In the genomic region with DNA sequence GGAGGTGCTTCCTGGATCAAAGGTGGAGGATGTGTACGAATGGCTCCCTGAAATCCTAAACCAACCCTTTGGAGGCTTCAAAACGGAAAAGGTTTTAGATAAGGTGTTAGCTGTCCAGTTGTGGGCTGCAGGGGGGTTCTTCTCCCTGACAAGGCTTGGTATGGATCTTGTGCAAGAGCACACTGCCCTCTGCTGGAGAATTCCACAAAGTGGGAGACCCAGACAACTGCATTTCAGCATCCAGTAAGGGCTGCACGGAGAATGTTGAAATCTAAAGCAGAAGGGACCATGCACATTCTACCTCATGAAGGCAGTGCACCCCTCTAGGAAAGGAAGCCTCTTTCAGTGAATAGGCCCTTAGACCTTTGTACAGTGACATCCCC, we compare ENCODE assay signal across 9 mouse cellular contexts.
DNase-seq lines count a peak whose midpoint lies in the region; ATAC-seq and TF ChIP-seq lines count a peak whose summit lies in the region.
"Had no signal": no experiment of that assay in that cellular context is flagged by ENCODE, and none has a peak within 500 bp of the region (broad histone marks: within the 10 kb centered on the region; RNA-seq: fewer than 3 reads in every experiment).

No protein-coding gene starts in this region.

- no peaks in the 10 kb centered on the region for H3K27me3 ChIP-seq in heart, embryonic 12.5 days (replicated peaks)
- no peaks in the 10 kb centered on the region for H3K27me3 ChIP-seq in forebrain, embryonic 11.5 days (ENCODE audit: control insufficient read depth, insufficient read depth, low read length)
- no peaks in the 10 kb centered on the region for H3K27me3 ChIP-seq in small intestine, adult 2 months (ENCODE audit: control insufficient read depth, insufficient read depth, low read length)
- H3K27me3 ChIP-seq: CH12.LX had no signal

- no peak overlapping the region for H3K4me2 ChIP-seq in heart, embryonic 12.5 days
- H3K4me2 ChIP-seq in forebrain, embryonic 11.5 days (ENCODE audit: low read depth, low read length, severe bottlenecking), result no peak overlapping the region

- 6% methylated on average over 3 of the region's 3 CpGs for WGBS in heart, embryonic 12.5 days
- WGBS in forebrain, embryonic 11.5 days, result 13% methylated on average over 3 of the region's 3 CpGs
- 10% methylated on average over 3 of the region's 3 CpGs for WGBS in small intestine, adult 2 months

- H3K27ac ChIP-seq in heart, embryonic 12.5 days (ENCODE audit: poor library complexity, severe bottlenecking), result no peak overlapping the region
- H3K27ac ChIP-seq in forebrain, embryonic 11.5 days (ENCODE audit: low read depth, low read length), result no peak overlapping the region
- H3K27ac ChIP-seq in small intestine, adult 2 months (ENCODE audit: insufficient read depth, low read depth, low read length), result no peak overlapping the region

- 0 out of 2 replicates have a peak, but pooled peaks cover 6% of the 10 kb centered on the region for H3K4me1 ChIP-seq in heart, embryonic 12.5 days (replicated peaks)
- H3K4me1 ChIP-seq in forebrain, embryonic 11.5 days (replicated peaks; ENCODE audit: control insufficient read depth, insufficient read depth, low read length), result no peaks in the 10 kb centered on the region
- H3K4me1 ChIP-seq in small intestine, adult 2 months (ENCODE audit: control insufficient read depth, insufficient read depth, insufficient read length, low read length), result no peaks in the 10 kb centered on the region

- H3K9me3 ChIP-seq in heart, embryonic 12.5 days (replicated peaks), result no peaks in the 10 kb centered on the region
- H3K9me3 ChIP-seq in forebrain, embryonic 11.5 days (ENCODE audit: control insufficient read depth, low read length), result no peaks in the 10 kb centered on the region

- intact Hi-C loops in left cerebral cortex, postnatal 10 days (cut with DNase I), result loop anchor here (2.0 to 10.0 kb wide), 5 partner anchors 52 to 381 kb away; no protein-coding TSS in a partner anchor

- TF ChIP-seq POLR2A in small intestine, adult 2 months (IDR thresholded peaks at IDR 0.05; ENCODE audit: low read depth, low read length), result no peak

- ATAC-seq in heart, embryonic 12.5 days (ENCODE audit: insufficient number of reproducible peaks, low FRiP score), result no peak
- ATAC-seq in forebrain, embryonic 11.5 days (replicated peaks; ENCODE audit: low FRiP score), result peak; percentile 83

- no peak overlapping the region for H3K4me3 ChIP-seq in heart, embryonic 12.5 days
- H3K4me3 ChIP-seq in forebrain, embryonic 11.5 days (ENCODE audit: low read depth, low read length), result no peak overlapping the region
- H3K4me3 ChIP-seq in small intestine, adult 2 months (ENCODE audit: low read depth, low read length), result no peak overlapping the region

- no peak overlapping the region for H3K9ac ChIP-seq in heart, embryonic 12.5 days
- H3K9ac ChIP-seq in forebrain, embryonic 11.5 days (ENCODE audit: low read length), result no peak overlapping the region

- no peaks in the 10 kb centered on the region for H3K36me3 ChIP-seq in heart, embryonic 12.5 days
- H3K36me3 ChIP-seq in forebrain, embryonic 11.5 days (ENCODE audit: control insufficient read depth, insufficient read depth, low read length), result no peaks in the 10 kb centered on the region
- H3K36me3 ChIP-seq in small intestine, adult 2 months (ENCODE audit: control insufficient read depth, insufficient read depth, low read length), result no peaks in the 10 kb centered on the region

- TF ChIP-seq CTCF in small intestine, adult 2 months (IDR thresholded peaks at IDR 0.05; ENCODE audit: extremely low read depth, insufficient read length, insufficient replicate concordance, low read depth, low read length), result peak; percentile 71; the same call in 1 of the 2 replicates

- DNase-seq in heart, adult 8-10 months (ENCODE audit: low spot score), result peak; percentile 16
- DNase-seq in c-Kit-positive CD71-positive TER-119-negative erythroid progenitor cells, embryonic 14.5 days (ENCODE audit: low read depth), result peak; percentile 50
- DNase-seq in forebrain, embryonic 11.5 days (ENCODE audit: low spot score), result peak; percentile 73
- DNase-seq in hindlimb bud, embryonic 11.5 days (ENCODE audit: extremely low spot score, low read depth, low spot score), result peak; percentile 56
- peak; percentile 44 to 60 for DNase-seq in left cerebral cortex, postnatal 10 days (ENCODE audit: extremely low spot score in 1 of 2, low spot score in 2 of 2)
- peak; percentile 75 for DNase-seq in mesoderm, embryonic 11.5 days (ENCODE audit: low read depth, low spot score)

Comparison
In these comparisons a context has a peak if more than half of its experiments do, and no peak if none do; other contexts are left out.
1. DNase-seq: peak in every context shown above with its lines; median percentile 75 in mesoderm, embryonic 11.5 days; 73 in forebrain, embryonic 11.5 days; 56 in hindlimb bud, embryonic 11.5 days; 52 in left cerebral cortex, postnatal 10 days; 50 in c-Kit-positive CD71-positive TER-119-negative erythroid progenitor cells, embryonic 14.5 days; 16 in heart, adult 8-10 months.